Mouse (Mus musculus) ES-Bruce4 (cell line): ENCODE measurements around the gene Usmg5.

Experiments
- CTCF ChIP-seq: IDR thresholded peaks from one replicate; pipeline ENCODE4 v1.8.1; 2011; ENCODE audit warnings: low read depth, low read length
- POLR2A ChIP-seq: IDR thresholded peaks from one replicate; pipeline ENCODE4 v1.8.1; 2011; ENCODE audit warnings: low read length; ENCODE audit not compliant: insufficient read depth

- TF ChIP-seq POLR2A (no peak), CTCF (no peak)
These were observed 42.7 kb upstream of the Usmg5 start for GRCm38 (mm10) chr19:47133161-47133560.
